Mouse (Mus musculus) large intestine, adult 2 months (tissue): Measurements from ENCODE around the gene Arl4c. TPM values are rescaled to one million over a fixed set of nuclear protein-coding genes. Genes with fewer than 3 reads are reported as not detected.

Source experiments
- DNase-seq: peaks from one replicate; pipeline ENCODE4 v3.0.0-alpha.2; 2012; ENCODE audit warnings: low read depth, low spot score
- WGBS: fragments of 180-500 bp; shearing (Covaris S2); methylation state at CpG from one replicate; pipeline ENCODE4 v1.1.7; 2018; 5-methylcytosine and 5-hydroxymethylcytosine counted together
- polyA plus RNA-seq: library from polyadenylated mRNA; depleted of rRNA; stranded (reverse); fragments of >200 nt; gene quantifications from 2 replicates; pipeline ENCODE4 v1.2.3, GENCODE M21; 2012; rRNA removed

Gene Arl4c
- 2.0 and 3.1 TPM in 2 replicates for polyA plus RNA-seq

DNA sequence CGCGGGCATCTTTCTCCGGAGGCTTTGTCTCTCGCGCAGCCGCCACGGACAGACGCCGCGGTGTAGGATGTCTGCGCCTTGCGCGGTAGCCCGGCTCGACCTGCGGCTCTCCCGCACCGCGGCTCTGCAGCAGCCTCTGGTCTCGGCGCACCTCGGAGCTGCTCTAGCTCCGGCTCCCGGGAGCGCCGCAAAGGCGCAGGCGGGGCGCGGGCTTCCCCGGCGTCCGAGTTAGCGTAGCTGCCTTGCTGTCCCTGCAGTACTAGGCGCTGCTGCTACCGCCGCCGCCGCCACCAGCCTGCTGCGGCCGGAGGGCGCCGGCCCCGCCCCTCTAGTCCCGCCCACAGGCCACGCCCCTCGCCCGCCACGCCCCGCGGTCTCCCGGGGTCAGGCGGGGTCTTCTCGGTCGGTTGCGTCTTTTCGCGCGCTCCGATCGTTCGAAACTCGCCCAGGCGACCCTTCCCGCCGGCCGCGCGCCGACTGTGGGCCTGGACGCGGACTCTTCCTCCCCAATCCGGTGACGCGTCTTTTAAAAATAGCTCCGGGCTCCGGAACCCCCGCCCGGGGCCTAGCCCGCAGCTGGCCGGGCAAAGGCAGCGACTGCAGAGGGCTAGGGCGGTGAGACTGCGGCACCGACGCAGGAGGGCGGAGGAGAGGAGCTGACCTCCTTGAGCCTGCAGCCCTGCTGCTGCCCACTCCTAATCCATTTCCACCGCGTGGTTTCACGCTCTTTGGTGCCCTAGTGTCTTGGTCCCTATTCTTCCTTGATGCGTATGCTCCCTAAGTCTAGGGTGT, at the start of gene Arl4c:
TSS of gene Arl4c (minus strand) at position 352 of the 792 bp plus-strand sequence.
- no peak for DNase-seq
- 2% methylated on average over 91 of the region's 91 CpGs for WGBS

DNA sequence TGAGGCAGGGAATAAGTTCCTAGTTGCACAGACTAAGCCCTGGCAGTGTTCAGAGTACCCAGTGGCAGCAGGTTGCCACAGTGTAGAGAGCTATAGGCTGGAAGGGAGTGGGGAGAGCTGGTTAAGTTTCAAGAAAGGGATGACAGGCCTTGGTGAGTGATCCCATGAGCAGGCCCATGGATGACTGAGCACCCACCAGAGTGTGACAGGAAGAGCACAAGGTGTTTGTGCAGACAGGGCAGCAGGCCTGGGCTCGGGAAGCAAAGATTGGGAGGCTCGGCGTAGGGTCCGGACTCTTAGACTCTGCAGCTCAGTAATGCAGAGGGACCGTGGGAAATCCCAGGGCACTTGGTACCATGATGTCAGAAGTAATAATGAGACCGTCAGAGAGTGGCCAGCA, 49.3 kb upstream of the Arl4c start:
- DNase-seq = no peak

DNA sequence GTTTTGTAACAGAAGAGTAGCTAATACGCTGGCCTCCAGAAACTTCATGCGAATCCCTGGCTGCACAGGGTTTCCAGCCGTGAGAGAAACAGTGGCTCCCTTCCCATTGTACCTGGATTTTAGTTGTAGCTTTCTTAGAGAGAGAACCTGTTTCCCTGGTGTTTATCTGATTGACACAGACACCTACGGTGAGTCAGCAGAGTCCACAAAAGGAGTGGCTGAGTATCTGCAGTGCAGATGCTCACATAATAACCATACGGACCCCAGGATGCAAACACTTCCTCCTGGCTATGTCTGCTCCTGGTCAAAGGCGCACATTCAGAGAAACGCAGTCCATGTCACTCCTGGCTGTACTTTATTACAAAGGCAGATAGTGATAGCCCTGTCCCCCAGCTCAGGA, 48.6 kb upstream of the Arl4c start:
- DNase-seq = no peak
- 59% methylated on average over 7 of the region's 7 CpGs for WGBS

More for the DNA sequence above, 49.3 kb upstream of the Arl4c start:
- 89% methylated on average over 6 of the region's 6 CpGs for WGBS

DNA sequence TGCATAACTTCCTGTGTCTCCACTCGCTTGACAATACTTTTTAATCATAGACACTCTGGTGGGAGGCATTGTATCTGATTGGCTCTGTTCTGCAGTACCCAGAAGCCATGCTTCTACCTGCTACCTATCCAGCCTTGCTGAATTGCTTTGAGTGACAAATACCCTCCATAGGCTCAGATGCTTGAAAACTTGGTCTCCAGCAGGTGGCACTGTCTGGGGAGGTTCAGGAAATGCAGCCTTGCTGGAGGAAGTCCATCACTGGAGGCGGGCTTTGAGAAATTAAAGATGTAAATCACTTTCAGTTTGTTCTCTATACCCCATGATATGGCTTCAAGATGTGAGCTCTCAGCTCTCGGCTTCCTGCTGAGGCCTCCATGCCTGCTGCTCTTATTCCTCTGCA, 48.1 kb upstream of the Arl4c start:
- WGBS = 97% methylated on average over 3 of the region's 3 CpGs
- no peak for DNase-seq

DNA sequence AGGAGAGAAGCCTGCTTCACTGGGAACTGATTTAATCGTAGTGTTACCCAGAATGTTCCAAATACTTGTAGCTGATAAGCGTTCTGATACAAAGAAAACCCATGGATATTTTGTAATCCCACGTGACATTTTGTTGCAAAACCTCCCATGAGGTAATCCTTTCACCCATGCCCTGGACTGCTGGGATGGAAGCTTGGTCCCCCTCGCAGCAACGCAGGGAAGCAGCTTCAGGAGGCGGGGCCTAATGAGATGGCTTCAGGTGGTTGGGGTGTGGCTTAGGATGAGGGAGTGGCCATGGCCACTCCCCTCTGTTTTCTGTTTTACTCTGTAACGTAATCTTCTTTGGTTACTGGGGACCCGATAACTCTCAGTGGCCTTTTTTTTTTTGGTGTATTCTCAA, 47.1 kb upstream of the Arl4c start:
- DNase-seq = no peak
- WGBS = 75% methylated on average over 8 of the region's 8 CpGs

DNA sequence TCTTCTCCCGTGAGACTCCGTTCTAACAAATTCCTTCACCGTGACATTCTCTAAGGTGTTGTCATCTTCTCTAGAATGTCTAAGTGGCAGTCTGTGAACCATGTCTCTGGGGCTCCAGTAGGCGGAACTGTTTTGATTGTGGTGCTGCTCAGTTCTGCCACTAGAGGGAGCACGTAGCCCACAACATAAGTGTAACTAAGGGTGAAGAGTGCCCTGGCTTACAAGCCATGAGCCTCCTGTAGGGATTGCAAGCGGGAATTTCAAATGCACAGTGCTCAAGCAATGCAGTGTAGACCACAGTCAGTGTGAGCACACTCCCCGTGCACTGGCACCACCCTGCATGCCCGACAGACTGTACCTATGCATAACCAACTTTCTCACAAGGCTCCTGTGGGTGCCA, 43.2 kb upstream of the Arl4c start:
- WGBS = 2% methylated on average over 8 of the region's 8 CpGs
- DNase-seq = peak; percentile 52

DNA sequence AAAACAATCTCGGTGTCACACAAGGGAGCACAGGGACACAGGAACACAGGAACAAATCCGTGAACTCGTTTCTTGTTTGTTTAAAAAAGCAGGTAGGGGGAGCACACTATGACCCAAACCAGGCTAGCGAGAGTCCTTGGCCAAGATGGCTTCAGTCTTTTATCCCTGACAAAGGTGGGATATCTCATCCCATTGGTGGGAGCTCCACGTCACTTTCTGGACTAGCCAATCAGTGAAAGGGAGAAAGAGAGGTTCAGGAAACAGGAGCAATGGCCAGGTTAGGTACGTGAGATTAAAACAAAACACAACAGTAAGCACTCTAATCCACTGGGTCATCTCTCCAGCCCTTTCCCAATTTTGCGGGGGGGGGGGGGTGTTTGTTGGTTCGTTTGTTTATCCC, 42.2 kb upstream of the Arl4c start:
- DNase-seq = no peak
- 69% methylated on average over 8 of the region's 8 CpGs for WGBS

DNA sequence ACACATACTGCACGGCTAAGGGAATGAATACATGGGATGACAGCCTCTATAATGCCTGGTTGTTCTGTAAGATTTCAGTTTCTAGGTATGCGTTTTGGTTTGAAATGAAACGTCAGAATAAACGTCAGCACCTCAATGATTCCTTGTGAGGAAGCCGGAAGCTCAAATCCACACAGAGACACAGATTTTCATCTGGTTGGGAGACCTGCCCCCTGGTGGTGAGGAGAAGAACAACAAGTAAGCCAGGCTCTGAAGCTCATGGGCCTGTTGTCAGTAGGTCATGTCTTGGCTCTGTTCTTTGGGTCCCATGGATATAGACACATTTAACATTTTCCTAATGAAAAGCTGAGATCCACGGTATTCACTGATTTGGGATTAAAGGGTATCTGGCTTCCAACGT, 40.4 kb upstream of the Arl4c start:
- 39% methylated on average over 7 of the region's 7 CpGs for WGBS
- no peak for DNase-seq

DNA sequence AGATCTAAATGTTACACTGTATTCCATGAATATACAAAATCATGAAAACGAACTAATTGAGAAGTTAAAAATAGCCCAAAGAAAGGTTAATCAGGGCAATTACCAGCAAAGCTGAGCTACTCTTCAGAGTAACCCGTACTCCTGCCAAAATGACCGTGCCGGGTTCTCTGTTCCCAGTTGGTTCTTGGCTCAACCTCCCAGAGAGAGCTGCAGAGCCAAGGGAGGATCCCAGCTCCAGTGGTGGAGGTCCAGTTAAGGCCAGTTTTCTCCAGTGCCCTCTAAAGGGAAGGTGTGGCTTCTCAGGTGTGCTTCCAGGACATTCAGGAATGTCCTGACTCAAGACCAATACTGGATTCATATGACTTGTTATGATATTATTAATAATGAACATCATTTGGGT, 37.5 kb upstream of the Arl4c start:
- WGBS = 77% methylated on average over 4 of the region's 4 CpGs
- no peak for DNase-seq

DNA sequence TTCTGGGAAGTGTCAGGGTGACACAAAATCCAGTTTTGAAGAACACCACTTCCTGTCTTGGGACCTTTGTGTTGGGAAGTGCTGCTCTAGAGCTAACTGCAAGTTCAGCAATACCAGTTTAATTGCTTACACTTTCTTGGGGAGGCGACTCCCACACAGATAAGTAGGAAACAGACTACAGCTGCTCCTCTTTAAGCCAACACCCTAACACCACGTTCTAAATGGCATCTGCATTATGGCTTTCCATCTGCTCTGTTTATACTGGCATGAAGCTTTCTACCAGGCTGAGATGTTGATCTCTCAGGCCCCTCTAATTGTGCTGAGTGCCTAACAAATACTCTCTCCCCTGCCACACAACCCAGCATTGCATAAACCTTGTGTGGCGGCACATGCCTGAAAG, 36.9 kb upstream of the Arl4c start:
- no peak for DNase-seq
- WGBS = 33% methylated on average over 3 of the region's 3 CpGs

DNA sequence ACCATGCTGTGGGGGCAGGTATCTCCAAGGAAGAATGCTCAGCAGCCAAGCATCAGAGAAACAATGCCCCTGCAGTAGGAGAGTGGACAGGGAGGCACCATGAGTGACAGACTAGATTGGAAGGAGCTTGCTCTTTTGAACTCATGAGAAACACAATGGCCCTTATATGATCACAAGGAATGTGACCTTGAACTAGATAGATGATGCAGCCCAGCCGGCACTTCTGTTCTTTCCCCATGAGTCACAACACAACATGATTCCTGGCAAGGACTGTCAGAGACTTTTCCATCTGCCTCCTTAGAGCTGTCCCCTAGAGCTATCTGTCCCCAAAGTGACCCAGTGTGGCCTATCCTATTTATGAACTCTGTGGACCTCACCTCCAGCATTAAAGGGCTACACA, 27.5 kb upstream of the Arl4c start:
- DNase-seq = no peak
- 45% methylated on average over 1 of the region's 1 CpGs for WGBS

DNA sequence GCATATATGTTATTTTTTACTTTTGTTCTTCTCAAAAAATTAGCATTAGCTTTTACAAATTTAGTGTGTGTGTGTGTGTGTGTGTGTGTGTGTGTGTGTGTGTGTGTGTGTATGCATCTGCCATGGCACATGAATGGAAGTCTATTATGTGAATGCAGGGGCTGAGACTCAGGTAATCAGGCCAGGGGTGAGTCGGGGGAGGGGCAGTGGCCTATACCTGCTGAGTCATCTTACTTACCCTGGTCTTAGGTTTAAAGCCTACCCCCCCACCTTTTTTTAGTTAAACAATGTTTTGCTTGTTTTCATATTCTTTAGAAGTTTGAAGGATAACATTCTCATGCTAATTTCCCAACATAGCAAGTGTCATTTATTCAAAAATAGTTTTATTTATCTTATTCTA, 25.3 kb upstream of the Arl4c start:
- 92% methylated on average over 1 of the region's 1 CpGs for WGBS
- no peak for DNase-seq

DNA sequence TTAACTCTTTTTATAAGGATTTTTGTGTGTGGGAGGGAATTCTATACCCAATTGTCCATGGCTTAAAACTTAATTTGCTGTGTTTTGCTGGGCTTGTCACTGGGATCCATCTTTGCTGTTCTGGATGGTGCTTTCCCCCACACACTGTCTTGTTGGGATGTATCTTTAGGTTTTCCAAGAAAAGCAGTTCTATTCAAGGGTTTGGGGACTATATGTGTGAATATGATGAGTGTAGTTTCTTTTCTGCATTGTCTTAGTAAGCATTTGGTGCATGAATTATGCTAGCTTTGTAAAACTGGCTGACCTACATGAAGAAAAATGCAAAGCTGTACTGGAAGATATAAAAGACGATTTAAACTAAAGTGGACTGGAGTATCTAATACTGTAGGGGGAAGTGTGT, 23.7 kb upstream of the Arl4c start:
- no peak for DNase-seq
- 73% methylated on average over 1 of the region's 1 CpGs for WGBS

DNA sequence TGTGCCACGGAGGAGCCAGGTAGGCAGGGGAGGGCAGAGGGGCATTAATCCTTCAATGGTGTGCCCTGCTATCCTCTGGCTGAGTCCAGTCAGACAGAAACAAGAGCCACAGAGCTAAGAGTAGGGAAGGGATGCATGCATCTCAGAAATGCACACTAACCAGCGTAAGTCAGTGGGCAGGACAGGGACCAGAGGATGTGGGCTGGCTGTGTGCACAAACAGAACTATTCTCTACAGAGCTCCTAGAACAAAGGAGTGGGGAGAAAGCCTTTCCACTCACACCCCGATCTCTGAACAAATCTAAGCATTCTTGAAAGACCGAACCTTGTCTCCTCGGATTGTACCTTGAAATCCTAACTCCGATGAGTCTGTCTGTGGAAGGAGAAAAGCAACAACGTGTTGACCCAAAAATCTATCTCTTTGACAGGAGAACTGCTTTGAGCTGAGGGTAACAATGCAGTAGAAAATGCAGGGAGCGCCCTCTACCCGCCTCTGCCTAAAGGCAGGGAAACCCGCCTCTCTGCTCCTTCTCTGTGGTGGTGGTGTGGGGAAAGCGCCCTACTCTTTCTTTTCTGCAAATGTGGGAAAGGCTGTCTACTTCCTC, 18.7 kb upstream of the Arl4c start:
- 39% methylated on average over 11 of the region's 11 CpGs for WGBS

DNA sequence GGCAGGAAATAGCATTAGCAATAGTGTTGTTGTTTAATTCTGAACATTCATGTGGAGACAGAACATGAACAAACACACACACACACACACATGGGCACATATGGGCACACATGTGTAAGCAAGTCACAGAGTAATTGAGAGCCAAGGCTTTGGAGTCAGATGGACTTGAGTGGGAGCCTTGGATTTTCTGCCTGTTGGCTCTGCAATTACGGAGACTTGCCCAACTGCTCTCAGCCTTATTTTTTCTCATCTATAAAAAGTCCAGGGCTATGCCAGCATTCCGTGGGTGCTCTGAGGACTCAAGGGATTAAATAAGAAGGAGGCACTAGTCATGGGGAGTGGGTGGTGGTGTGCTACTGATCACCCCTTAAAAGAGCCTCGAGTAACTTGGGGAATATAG, 16.5 kb upstream of the Arl4c start:
- DNase-seq = no peak
- 68% methylated on average over 3 of the region's 3 CpGs for WGBS

More for the DNA sequence above, 18.7 kb upstream of the Arl4c start:
- DNase-seq = no peak

DNA sequence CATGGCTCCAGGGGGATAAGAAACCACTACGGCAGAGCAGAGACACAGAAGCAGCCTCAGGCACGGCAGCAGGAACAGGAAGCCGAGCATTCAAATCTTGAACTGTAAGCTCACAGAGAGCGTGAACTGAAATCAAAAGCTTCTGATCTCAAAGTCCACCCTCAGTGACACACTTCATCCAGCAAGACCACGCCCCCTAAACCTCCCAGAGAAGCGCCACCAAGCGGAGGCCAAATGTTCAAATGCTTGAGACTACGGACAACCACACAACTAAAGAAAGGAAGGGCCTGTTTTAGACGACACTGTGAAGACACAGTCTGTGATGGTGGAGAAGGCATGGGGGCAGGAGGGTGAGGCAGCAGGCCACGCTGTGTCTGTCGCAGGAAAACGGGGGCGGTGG, 15.7 kb upstream of the Arl4c start:
- no peak for DNase-seq
- WGBS = 79% methylated on average over 13 of the region's 13 CpGs

DNA sequence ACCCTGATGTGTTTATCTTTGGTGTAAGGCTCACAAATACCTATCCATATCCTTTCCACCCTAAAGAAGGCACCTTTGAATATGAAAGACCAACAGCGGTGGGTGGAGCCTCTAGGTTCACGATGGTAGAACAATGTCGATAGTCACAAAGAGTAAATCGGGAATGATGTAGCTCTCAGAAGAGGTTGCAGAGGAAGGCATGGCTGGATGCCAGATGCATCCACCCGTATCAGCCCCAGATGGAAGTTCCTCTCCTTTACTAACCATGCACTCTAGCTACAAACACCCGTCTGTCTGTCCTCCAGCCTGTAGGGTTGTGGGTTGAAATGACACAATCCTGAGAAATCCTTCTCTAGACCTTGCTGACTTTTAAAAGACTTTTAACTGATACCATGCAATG, 10.0 kb upstream of the Arl4c start:
- WGBS = 84% methylated on average over 6 of the region's 6 CpGs
- DNase-seq = no peak

DNA sequence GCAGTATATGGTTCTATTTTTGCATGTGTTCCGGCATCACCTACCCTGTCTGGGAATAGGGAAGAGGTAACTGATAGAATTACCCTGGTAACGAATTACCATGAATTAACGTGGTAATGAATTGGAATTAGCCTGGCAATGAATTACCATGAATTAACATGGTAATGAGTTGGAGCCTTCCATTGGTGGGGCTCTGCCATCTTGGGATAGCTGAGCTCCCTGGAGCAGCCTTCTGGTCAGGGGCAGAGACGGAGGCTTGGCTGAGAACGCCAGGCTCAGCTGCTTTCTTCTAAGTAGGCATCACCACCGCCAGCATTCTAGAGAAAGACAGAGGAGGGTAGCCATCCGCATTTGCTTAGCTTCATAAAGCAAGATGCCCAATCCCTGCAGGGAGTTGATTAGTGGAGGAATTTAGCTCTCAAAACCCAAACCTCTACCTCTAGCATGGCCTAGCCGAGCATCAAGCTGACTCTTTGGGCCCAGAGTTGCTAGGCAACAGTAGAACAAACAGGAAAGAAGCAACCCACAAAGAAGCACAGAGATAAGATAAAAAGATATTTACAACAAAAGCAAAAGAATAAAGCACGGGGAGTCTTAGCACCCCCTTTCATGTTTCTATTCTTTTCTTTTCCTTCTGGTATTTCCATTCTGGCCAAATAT, 6.8 kb upstream of the Arl4c start:
- WGBS = 76% methylated on average over 9 of the region's 9 CpGs
- no peak for DNase-seq

DNA sequence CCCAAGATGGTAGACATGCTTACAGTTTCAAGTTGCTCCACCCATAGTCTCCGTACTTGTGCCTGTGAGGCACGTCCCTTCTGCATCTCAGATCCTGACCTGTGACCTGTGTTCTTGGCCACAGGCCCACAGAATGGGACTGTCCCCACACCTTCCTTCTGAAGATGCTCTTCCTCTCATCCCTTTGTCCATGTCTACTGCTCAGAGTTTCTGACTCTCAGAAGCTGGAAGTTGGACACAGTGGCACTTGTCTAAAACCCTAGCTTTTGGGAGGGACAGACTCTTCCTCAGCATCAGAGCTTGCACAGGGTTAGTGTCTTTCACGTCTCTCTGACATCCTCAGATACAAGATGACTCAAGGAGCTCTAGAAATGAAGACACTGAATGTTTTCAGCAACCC, 6.2 kb upstream of the Arl4c start:
- 67% methylated on average over 3 of the region's 3 CpGs for WGBS
- DNase-seq = no peak

DNA sequence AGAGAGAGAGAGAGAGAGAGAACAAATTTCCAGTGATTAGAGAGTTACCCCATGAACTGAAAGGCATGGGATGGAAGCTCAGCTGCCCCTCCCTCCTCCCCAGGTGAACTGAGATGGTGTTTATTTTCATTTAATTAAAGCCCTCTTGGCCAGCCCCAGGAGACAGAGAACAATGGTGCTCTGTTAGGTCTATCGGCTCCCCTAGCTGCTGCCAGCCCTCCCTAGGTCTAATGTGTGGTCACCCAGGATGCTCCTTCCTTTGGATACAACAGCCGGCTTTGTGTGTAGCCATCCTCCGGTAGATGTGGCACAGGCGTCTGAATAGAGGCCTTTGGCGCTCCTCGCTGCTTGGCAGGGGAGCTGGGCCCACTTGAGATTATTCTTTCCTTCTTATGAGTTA, 5.5 kb upstream of the Arl4c start:
- 41% methylated on average over 6 of the region's 6 CpGs for WGBS

DNA sequence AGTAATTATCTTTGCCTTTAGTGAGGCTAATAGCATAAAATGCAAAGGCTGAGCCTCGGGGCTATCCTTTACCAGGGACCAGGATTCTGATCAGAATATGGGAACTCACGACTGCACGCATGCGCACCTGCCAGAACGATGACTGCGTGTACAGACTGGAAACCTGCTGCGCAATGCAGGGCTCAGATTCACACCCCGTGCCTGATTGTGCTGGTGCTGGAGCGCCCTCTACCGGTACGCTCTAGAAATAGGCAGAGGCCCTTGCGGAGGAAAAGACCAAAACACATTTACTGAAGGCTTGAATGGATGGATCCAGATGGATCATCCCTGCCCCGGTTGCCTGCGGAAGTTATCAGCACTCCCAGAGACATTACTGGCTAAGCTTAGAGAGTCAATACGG, 3.8 kb upstream of the Arl4c start:
- peak; percentile 70 for DNase-seq
- under 1% methylated on average over 15 of the region's 15 CpGs for WGBS

More for the DNA sequence above, 5.5 kb upstream of the Arl4c start:
- DNase-seq = no peak
